Mouse (Mus musculus) stomach, embryonic 14.5 days (tissue): ENCODE data around the gene Ttll11. TPM values are rescaled to one million over a fixed set of nuclear protein-coding genes. Genes with fewer than 3 reads are reported as not detected.
A peak's percentile ranks its signal among the peaks of the same experiment; 100 is the strongest.

Experiments used
- ATAC-seq: fragments of 200-750 bp; cut with Nextera tagmentation; 2 replicates; pipeline ENCODE4 v1.8.0; 2017; ENCODE audit warnings: low read depth, moderate TSS enrichment; ENCODE audit not compliant: insufficient number of reproducible peaks, insufficient read depth, low FRiP score
- H3K27ac ChIP-seq: fragments of 300-500 bp; sonication (generic); 2 replicates; pipeline ENCODE4 v1.5.1; 2014; ENCODE audit warnings: mild to moderate bottlenecking, low read length, moderate library complexity, mixed read lengths
- H3K27me3 ChIP-seq: fragments of 300-500 bp; sonication (generic); 2 replicates; pipeline ENCODE4 v1.6.1; 2014; ENCODE audit warnings: low read length, control low read depth, mixed read lengths; ENCODE audit not compliant: control insufficient read depth, insufficient read depth
- H3K36me3 ChIP-seq: fragments of 300-500 bp; sonication (generic); 2 replicates; pipeline ENCODE4 v1.6.1; 2014; ENCODE audit warnings: mild to moderate bottlenecking, control low read depth, low read length, moderate library complexity, mixed read lengths; ENCODE audit not compliant: control insufficient read depth, insufficient read depth
- H3K4me1 ChIP-seq: fragments of 300-500 bp; sonication (generic); 2 replicates; pipeline ENCODE4 v1.6.1; 2014; ENCODE audit warnings: low read length, control low read depth, mixed read lengths; ENCODE audit not compliant: control insufficient read depth, insufficient read depth
- H3K4me2 ChIP-seq: fragments of 300-500 bp; sonication (generic); replicated peaks from 2 replicates; pipeline ENCODE4 v1.6.1; 2014; ENCODE audit warnings: low read depth, low read length, control low read depth
- H3K4me3 ChIP-seq: fragments of 300-500 bp; sonication (generic); 2 replicates; pipeline ENCODE4 v1.5.1; 2014; ENCODE audit warnings: low read depth, low read length, control low read depth
- H3K9ac ChIP-seq: fragments of 300-500 bp; sonication (generic); replicated peaks from 2 replicates; pipeline ENCODE4 v1.6.1; 2014; ENCODE audit warnings: low read depth, mild to moderate bottlenecking, control low read depth, low read length, moderate library complexity, mixed read lengths
- H3K9me3 ChIP-seq: fragments of 300-500 bp; sonication (generic); 2 replicates; pipeline ENCODE4 v1.6.1; 2016; ENCODE audit warnings: low read depth, low read length, control low read depth; ENCODE audit not compliant: control insufficient read depth
- WGBS: fragments of 180-500 bp; shearing (Covaris S2); extraction: QIAGEN DNeasy Blood & Tissue Kit; methylation state at CpG from one replicate; pipeline ENCODE4 v1.1.7; 2014; 5-methylcytosine and 5-hydroxymethylcytosine counted together
- polyA plus RNA-seq: library from polyadenylated mRNA; unstranded; fragments of >200 nt; fragmentation: Nextera tagmentation; extraction: Ambion mirVana; gene quantifications from 2 replicates; pipeline ENCODE4 v1.2.1, GENCODE M21; 2014

Ttll11 gene
- polyA plus RNA-seq, 1 experiment from 2014 or later, result 0.41 TPM

DNA sequence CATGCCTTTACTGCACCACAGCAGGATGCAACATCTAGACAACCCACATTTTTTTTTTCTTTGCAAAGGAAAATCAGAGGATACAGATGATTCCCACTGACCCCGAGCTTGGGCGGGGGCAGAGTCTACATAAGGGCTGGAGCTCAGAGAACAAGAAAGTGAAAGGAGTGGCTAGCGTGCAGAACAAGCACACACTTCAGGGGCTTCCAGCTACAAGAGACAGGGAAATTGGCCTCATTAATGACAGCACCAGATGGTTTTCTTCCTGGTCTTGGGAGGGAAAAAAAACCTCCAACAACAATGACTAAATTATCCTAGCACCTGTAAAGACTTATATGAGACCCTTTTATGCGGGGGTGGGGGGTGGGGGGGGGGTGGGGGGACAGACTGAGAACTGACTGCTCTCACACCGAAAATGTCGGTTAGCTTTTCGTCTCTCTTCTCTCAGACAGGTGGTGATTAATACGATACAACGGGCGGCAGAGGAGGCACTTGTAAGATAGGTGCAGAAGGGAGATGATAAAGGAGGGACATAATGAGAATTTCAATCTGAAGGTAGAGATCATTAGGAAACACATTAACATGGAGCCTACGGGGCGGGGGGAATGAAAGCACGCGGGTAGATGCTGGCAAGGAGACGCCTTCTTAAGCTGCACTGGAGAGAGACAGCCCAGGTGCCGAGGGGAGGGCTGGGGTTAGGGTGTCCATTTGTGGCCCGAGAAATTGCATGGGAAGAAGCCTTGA, 128.1 kb downstream of the Ttll11 start:
- H3K27ac ChIP-seq, result no peak overlapping the region

DNA sequence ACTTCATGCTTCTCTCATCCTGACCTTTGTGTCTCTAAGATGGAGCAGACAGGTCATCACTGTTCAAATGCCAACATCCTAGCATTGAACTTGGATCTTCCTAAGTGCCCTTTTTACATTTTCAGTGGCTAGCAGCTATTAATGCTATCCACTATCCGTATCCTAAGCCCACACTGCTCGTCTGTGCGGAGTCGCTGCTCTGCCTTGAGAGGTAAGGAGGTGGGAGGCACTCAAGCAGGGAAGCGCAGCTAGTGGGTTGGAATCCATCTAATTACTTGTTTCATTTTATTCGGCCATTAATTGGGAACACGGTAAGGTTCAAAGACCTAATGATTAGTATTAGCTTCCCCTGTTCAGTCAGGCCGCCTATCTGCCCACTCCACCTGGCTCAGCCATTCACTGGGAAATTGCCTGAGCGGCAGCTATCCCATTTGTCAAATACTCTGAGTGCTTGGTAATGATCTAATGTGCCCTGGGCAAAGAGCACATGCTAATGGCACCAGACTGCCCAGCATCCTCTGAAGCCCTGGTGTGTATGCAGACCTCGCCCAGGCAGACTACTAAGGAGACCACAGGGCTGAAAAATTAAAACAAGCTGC, 130.0 kb downstream of the Ttll11 start:
- H3K4me3 ChIP-seq, result no peak overlapping the region
- no peak for ATAC-seq
- no peak overlapping the region for H3K4me2 ChIP-seq
- H3K36me3 ChIP-seq, result no peaks in the 10 kb centered on the region
- H3K4me1 ChIP-seq, result peaks cover 15% of the 10 kb centered on the region; the same call in 1 of the 2 replicates
- H3K9ac ChIP-seq, result no peak overlapping the region
- H3K9me3 ChIP-seq, result no peaks in the 10 kb centered on the region
- H3K27me3 ChIP-seq, result no peaks in the 10 kb centered on the region
- H3K27ac ChIP-seq, result no peak overlapping the region
- 59% methylated on average over 10 of the region's 10 CpGs for WGBS

More for the DNA sequence above, 128.1 kb downstream of the Ttll11 start:
- 12% methylated on average over 17 of the region's 17 CpGs for WGBS
- H3K27me3 ChIP-seq, result no peaks in the 10 kb centered on the region
- no peaks in the 10 kb centered on the region for H3K9me3 ChIP-seq
- H3K4me1 ChIP-seq, result peaks cover 15% of the 10 kb centered on the region; the same call in 1 of the 2 replicates
- H3K9ac ChIP-seq, result no peak overlapping the region
- ATAC-seq, result no peak
- no peak overlapping the region; the same call in 1 of the 2 replicates for H3K4me2 ChIP-seq
- H3K36me3 ChIP-seq, result no peaks in the 10 kb centered on the region
- H3K4me3 ChIP-seq, result no peak overlapping the region

DNA sequence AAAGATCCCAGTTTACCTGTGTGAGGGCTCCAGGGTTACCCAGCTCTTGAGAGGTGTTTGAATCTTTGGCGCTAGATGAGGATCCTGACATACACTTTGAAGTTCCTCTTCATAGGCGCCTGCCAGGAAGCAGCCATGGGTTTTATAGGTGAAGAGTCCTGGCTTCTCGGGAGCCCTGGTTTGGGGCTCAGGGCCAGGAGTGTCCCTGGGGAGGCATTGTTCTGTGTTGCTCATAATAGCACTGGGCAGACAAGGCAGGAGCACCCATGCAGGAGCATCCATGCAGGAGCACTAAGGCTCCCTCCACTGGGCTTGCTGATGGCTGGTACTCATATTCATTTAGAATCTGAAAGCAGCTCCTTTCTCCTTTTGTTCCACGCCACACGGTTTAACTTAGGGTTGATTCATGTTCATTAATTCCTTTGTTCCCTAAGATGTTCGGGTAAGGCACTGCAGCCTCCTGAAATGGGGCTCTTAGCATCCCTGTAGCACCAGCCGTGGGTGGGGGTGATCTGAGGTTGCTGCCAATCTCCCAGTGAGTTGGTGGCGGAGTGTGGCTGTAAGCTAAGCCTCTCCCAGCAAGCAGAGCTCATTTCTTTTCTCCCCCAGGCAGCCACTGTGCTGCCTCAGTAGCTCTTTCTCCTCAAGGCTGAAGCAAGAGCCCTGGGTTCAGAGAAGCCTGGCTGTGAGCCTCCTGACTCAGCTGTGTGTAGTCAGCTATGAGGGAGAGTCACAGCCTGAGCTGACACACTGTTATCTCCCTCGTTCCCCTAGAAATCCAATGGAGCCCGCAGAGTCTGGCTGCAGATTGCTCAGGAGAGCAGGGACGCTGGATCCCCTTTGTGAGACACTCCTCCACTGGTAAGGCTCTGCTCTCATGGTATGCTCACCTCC, 133.9 kb downstream of the Ttll11 start:
- no peak overlapping the region for H3K4me2 ChIP-seq
- H3K9me3 ChIP-seq, result no peaks in the 10 kb centered on the region
- H3K4me3 ChIP-seq, result no peak overlapping the region
- 64% methylated on average over 11 of the region's 11 CpGs for WGBS
- no peaks in the 10 kb centered on the region for H3K36me3 ChIP-seq
- H3K4me1 ChIP-seq, result peaks cover 12% of the 10 kb centered on the region; the same call in 1 of the 2 replicates
- no peak overlapping the region for H3K9ac ChIP-seq
- H3K27me3 ChIP-seq, result no peaks in the 10 kb centered on the region
- no peak for ATAC-seq
- H3K27ac ChIP-seq, result no peak overlapping the region

DNA sequence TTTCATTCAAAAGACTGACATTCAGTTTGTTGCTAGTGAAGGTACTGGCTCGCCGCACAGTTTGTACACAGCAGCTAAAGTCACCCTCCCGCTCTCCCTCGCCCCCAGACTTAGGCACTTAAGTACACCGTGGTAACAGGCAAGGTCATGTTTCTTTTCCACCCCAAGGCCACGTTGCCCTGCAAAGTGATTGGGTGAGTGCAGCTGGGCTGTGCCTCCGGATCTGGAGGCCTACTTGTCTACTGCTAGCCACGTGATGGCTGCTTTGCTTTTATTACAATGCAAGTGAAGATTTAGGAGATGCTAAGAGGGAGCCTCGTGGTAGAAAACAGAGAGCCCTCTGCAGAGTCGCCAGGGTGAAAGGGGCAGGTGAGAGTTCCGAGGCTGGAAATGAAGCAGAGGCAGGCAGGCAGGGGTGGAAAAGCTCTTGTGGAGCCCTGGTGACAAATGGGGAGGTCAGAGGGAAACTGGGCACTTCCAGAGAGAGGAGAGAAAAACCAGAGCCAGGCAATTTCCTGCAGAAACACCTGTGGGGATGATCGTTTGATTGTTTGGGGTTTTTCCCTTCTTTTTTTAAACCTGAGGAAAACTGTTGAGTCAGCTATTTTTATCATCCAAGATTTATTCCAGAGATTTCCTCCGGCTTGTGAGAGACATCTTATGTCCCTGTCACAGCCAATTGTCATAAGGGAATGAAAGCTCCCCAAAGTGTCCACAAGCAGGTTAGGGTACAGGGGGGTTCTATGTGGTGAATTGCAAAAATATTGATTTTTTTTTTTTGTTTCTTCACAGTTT, 135.6 kb downstream of the Ttll11 start:
- H3K27me3 ChIP-seq, result no peaks in the 10 kb centered on the region
- no peak for ATAC-seq
- H3K36me3 ChIP-seq, result no peaks in the 10 kb centered on the region
- H3K27ac ChIP-seq, result no peak overlapping the region
- no peak overlapping the region for H3K4me3 ChIP-seq
- H3K4me1 ChIP-seq, result peaks cover 16% of the 10 kb centered on the region; the same call in 1 of the 2 replicates
- 24% methylated on average over 13 of the region's 13 CpGs for WGBS
- H3K4me2 ChIP-seq, result no peak overlapping the region
- H3K9ac ChIP-seq, result no peak overlapping the region
- H3K9me3 ChIP-seq, result no peaks in the 10 kb centered on the region

DNA sequence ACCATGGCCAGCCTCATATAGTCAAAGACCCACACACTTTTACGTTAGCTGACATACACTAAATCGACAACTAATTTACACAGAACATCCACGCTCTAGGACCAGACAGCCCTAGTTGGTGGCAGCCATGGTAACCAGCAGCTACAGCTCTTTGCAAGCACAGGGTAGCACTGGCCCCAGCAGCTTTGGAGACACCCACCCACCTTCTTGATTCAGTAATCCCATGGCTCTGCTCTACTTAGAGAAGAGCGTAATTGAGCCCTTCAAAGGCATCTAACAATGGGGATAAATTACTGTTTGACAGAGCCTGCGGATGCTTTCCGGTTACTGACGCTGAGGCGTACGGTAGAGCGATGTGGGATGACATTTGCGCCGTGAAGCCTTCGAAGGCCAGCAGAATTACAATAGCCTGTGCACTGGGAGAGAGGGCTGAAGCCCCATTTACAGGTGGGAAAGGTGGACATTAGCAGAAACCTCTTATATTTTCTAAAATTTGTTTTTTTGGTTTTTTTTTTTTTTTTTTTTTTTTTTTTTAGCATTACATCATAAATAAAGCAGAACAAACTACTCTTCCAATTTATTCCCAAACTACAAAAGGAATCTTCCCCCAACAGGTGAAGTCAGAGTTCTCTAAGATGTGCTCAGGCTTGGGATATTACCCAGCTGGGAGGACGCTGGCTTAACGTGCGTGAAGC, 136.8 kb downstream of the Ttll11 start:
- Histone ChIP-seq H3K4me3 (no peak overlapping the region), H3K9me3 (no peaks in the 10 kb centered on the region), H3K9ac (no peak overlapping the region), H3K4me2 (no peak overlapping the region), H3K4me1 (peaks cover 16% of the 10 kb centered on the region; the same call in 1 of the 2 replicates), H3K27me3 (no peaks in the 10 kb centered on the region), H3K36me3 (no peaks in the 10 kb centered on the region), H3K27ac (no peak overlapping the region)
- 78% methylated on average over 16 of the region's 16 CpGs for WGBS
- ATAC-seq, result no peak

DNA sequence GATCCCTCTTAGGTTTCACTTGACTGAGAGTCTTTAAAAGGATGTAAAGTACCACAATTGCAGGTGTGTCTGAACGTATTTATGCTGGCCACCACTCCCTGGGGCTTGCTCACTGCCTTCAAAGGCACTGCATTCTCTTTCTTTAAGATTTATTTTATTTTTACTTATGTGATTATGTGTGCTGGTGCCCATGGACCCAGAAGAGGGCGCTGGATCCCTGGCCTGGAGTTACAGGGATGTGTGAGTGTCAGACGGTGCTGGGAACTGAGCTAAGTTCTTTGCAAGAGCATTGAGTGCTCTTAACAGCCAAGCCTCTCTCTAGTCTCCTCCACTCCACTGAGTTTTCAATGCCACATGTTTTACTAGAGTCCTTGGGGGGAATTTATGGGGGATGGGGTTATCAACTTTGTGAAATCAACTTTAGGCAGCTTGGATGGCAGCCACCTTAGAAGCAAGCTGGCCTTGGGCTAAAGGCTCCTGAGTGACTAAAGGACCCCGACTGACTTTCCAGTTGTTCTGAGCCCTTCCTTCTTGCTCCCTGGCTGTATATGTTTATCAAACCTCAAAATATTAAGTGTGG, 137.8 kb downstream of the Ttll11 start:
- Histone ChIP-seq H3K9ac (no peak overlapping the region), H3K4me1 (peaks cover 16% of the 10 kb centered on the region; the same call in 1 of the 2 replicates), H3K4me2 (no peak overlapping the region), H3K27me3 (no peaks in the 10 kb centered on the region), H3K4me3 (no peak overlapping the region), H3K9me3 (peaks cover 5% of the 10 kb centered on the region; the same call in 1 of the 2 replicates), H3K36me3 (no peaks in the 10 kb centered on the region), H3K27ac (peak overlapping the region; percentile 76; the same call in 1 of the 2 replicates)
- WGBS, result 67% methylated on average over 4 of the region's 4 CpGs
- no peak for ATAC-seq

DNA sequence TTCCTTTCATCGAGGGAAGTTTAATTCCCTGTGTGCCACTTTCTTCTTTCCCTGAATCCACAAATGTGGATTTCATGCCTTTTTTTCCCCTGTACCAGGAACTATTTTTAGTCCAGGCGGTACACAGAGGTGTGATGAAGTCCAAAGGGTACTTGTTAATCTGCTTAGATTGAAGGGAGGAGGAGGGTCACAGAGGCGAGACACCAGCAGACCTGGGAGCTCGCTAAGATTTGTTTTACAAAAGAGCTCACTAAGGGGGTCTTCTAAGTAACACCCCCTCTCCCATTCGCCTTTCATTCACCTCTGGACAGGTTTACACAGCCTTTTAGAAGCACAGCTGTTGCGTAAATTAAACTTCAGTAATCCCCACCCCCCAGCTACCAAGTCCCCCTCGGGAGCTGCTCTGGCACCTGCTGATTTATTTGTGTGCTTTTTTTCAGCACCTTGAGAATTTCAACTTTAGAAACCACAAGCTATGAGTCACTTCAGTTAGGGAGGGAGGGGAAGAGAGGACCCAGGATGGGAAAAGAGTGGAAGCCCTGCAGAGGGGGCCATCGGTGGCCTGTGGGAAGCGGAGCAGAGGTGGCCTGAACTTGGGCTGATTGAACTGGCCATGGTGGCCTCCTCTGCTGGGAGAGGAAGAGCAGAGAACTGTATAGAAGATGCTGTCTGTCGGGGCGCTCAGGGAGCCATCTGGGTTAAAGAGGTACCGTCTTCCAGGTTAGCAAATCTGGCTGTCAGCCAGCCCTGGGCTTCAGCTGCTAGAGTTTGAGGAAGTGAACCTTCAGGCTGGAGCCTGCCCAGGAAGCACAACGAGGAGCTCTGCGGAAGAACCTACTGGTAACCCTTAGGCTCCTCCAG, 138.5 kb downstream of the Ttll11 start:
- H3K4me2 ChIP-seq, result no peak overlapping the region
- no peaks in the 10 kb centered on the region for H3K36me3 ChIP-seq
- H3K4me1 ChIP-seq, result peaks cover 16% of the 10 kb centered on the region; the same call in 1 of the 2 replicates
- WGBS, result 18% methylated on average over 14 of the region's 14 CpGs
- peak; percentile 78 for ATAC-seq
- H3K4me3 ChIP-seq, result no peak overlapping the region
- H3K9ac ChIP-seq, result no peak overlapping the region
- no peaks in the 10 kb centered on the region for H3K27me3 ChIP-seq
- H3K9me3 ChIP-seq, result peaks cover 8% of the 10 kb centered on the region; the same call in 1 of the 2 replicates
- H3K27ac ChIP-seq, result peak overlapping the region; percentile 76
